Mouse (Mus musculus) small intestine, adult 2 months (tissue): ENCODE data around the gene Dppa4.

Experiments used
- CTCF ChIP-seq: fragments of 200-500 bp; IDR thresholded peaks from 2 replicates; pipeline ENCODE4 v1.5.1; 2012; ENCODE audit warnings: low read depth, mild to moderate bottlenecking, control low read depth, inconsistent platforms, low read length, moderate library complexity, mixed read lengths; ENCODE audit not compliant: insufficient replicate concordance, insufficient read length; ENCODE audit errors: extremely low read depth
- POLR2A ChIP-seq: fragments of 200-500 bp; IDR thresholded peaks from 2 replicates; pipeline ENCODE4 v1.6.1; 2012; ENCODE audit warnings: low read depth, mild to moderate bottlenecking, control low read depth, inconsistent platforms, low read length, moderate library complexity

DNA sequence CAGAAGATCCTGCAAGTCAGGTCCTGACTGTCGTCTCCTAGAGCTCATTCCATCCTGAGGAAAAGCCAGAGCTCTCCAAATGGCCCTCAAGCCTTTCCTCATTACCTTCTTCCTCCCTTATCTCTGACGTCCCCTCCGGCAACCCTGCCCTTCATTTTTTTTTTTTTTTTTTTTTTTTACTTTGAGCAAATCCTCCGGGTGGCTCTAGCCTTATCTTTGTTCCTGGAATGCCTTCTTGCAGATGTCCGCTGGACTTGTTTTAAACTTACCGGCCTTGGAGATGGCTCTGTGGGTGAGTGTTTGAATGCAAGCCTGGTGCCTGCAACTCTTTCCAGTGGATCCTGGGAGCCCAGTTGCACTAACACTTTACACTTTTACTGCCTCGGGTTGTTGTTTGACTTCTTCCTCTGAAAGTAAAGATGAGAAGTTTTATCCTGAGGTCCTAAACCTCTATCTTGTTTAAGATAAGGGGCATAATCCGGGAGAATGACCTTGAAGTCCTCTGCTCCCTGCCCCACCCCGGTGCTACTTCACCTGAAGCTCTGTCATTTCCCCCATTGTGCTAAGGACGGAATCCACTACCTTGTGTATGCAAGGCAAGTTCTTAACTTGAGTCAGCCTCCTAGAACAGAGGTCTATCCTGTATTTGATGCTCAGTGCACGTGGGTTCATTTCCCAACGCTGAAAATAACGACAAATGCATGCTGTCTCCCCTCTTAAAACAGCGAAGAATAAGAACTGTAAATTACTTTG, 14.0 kb downstream of the Dppa4 start:
- TF ChIP-seq CTCF (no peak), POLR2A (no peak)
